Mouse (Mus musculus): Measurements from ENCODE around the gene Phyh.

DNA sequence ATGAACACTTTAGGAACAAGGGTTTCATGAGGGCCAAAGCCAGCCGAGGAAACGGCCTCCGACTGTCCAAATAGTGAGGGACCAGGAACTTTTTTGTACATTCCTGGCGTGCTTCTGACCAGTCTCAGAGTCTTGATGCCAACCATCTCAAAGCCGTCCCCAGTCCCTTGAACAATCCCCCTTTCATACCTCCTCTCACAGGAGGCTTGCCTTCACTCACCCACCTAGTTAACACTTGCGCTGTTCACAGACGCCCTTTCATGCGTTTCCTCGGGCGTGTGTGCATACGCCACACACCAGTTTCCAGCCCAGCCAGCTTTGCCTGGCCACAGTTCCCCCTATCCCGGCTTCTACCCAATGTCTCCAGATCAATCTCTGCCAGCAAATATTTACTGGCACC lies 39.2 kb downstream of the Phyh start:
- TF ChIP-seq CTCF (conservative IDR thresholded peaks at IDR 0.05; ENCODE audit: low read length) = no peak
- TF ChIP-seq POU5F1 (IDR thresholded peaks at IDR 0.05; ENCODE audit: borderline replicate concordance, low read length) = no peak
- TF ChIP-seq NANOG (IDR thresholded peaks at IDR 0.05; ENCODE audit: borderline replicate concordance, low read length) = no peak

Data from E14TG2a.4 (cell line).